Mouse (Mus musculus) heart, embryonic 12.5 days (tissue): ENCODE measurements around the gene Lrp2bp. TPM values are rescaled to one million over a fixed set of nuclear protein-coding genes. Genes with fewer than 3 reads are reported as not detected.

Experiments
- ATAC-seq: fragments of 200-750 bp; cut with Nextera tagmentation; 2 replicates; pipeline ENCODE4 v1.8.0; 2017; ENCODE audit warnings: moderate TSS enrichment, moderate library complexity; ENCODE audit not compliant: insufficient number of reproducible peaks, low FRiP score
- H3K27ac ChIP-seq: fragments of 300-500 bp; sonication (generic); 2 replicates; pipeline ENCODE4 v1.5.1; 2016; ENCODE audit warnings: mild to moderate bottlenecking, moderate library complexity; ENCODE audit not compliant: poor library complexity, severe bottlenecking
- H3K27me3 ChIP-seq: fragments of 300-500 bp; sonication (generic); replicated peaks from 2 replicates; pipeline ENCODE4 v1.6.1; 2016; ENCODE audit warnings: mild to moderate bottlenecking, moderate library complexity
- H3K36me3 ChIP-seq: fragments of 300-500 bp; sonication (generic); 2 replicates; pipeline ENCODE4 v1.6.1; 2016; ENCODE audit warnings: mild to moderate bottlenecking, moderate library complexity
- H3K4me1 ChIP-seq: fragments of 300-500 bp; sonication (generic); replicated peaks from 2 replicates; pipeline ENCODE4 v1.6.1; 2016; ENCODE audit warnings: mild to moderate bottlenecking
- H3K4me2 ChIP-seq: fragments of 300-500 bp; sonication (generic); 2 replicates; pipeline ENCODE4 v1.6.1; 2016; ENCODE audit warnings: mild to moderate bottlenecking, moderate library complexity
- H3K4me3 ChIP-seq: fragments of 300-500 bp; sonication (generic); 2 replicates; pipeline ENCODE4 v1.5.1; 2016; ENCODE audit warnings: mild to moderate bottlenecking
- H3K9ac ChIP-seq: fragments of 300-500 bp; sonication (generic); 2 replicates; pipeline ENCODE4 v1.6.1; 2016; ENCODE audit warnings: mild to moderate bottlenecking, moderate library complexity
- H3K9me3 ChIP-seq: fragments of 300-500 bp; sonication (generic); replicated peaks from 2 replicates; pipeline ENCODE4 v1.6.1; 2016; ENCODE audit warnings: mild to moderate bottlenecking, moderate library complexity
- WGBS: fragments of 180-500 bp; shearing (Covaris S2); methylation state at CpG from one replicate; pipeline ENCODE4 v1.1.7; 2016; 5-methylcytosine and 5-hydroxymethylcytosine counted together
- polyA plus RNA-seq: library from polyadenylated mRNA; unstranded; fragments of >200 nt; fragmentation: Nextera tagmentation; extraction: Ambion mirVana; gene quantifications from 2 replicates; pipeline ENCODE4 v1.2.1, GENCODE M21; 2016

Lrp2bp gene
- polyA plus RNA-seq, 1 experiment from 2014 or later, result 1.0 TPM

- H3K27me3 ChIP-seq, result no peaks in the 10 kb centered on the region
- WGBS, result 84% methylated on average over 3 of the region's 3 CpGs
- H3K9me3 ChIP-seq, result no peaks in the 10 kb centered on the region
- no peak overlapping the region for H3K4me3 ChIP-seq
- H3K27ac ChIP-seq, result no peak overlapping the region
- H3K9ac ChIP-seq, result no peak overlapping the region
- ATAC-seq, result no peak
- H3K4me2 ChIP-seq, result no peak overlapping the region
- H3K4me1 ChIP-seq, result peaks cover 7% of the 10 kb centered on the region
- H3K36me3 ChIP-seq, result peaks cover 33% of the 10 kb centered on the region
Measured at GRCm38 (mm10) chr8:45995576-45995975, 3.5 kb upstream of the Lrp2bp start.

- no peak overlapping the region for H3K9ac ChIP-seq
- WGBS, result 71% methylated on average over 2 of the region's 2 CpGs
- H3K4me3 ChIP-seq, result peak overlapping the region; percentile 18; the same call in 1 of the 2 replicates
Measured at GRCm38 (mm10) chr8:45998228-45998627, 875 bp upstream of the Lrp2bp start.

GRCm38 (mm10) chr8:45999784-46000705 lies 942 bp downstream of the Lrp2bp start:
- ATAC-seq, result peak; percentile 99
- Histone ChIP-seq H3K9me3 (no peaks in the 10 kb centered on the region), H3K4me2 (peak overlapping the region; percentile 82), H3K27ac (peak overlapping the region; percentile 99), H3K4me1 (peaks cover 10% of the 10 kb centered on the region), H3K4me3 (peak overlapping the region; percentile 56), H3K27me3 (no peaks in the 10 kb centered on the region), H3K9ac (peak overlapping the region; percentile 82), H3K36me3 (peaks cover 19% of the 10 kb centered on the region)
- WGBS, result 6% methylated on average over 55 of the region's 55 CpGs

More at GRCm38 (mm10) chr8:45998228-45998627, 875 bp upstream of the Lrp2bp start:
- no peak overlapping the region for H3K27ac ChIP-seq
- no peak for ATAC-seq
- H3K27me3 ChIP-seq, result no peaks in the 10 kb centered on the region
- H3K4me2 ChIP-seq, result peak overlapping the region; percentile 40
- H3K36me3 ChIP-seq, result peaks cover 25% of the 10 kb centered on the region
- peaks cover 7% of the 10 kb centered on the region for H3K4me1 ChIP-seq
- H3K9me3 ChIP-seq, result no peaks in the 10 kb centered on the region

- Histone ChIP-seq H3K9ac (no peak within 1 kb of the TSS), H3K27me3 (no peaks in the 10 kb centered on the region), H3K4me1 (peaks cover 16% of the 10 kb centered on the region), H3K36me3 (no peaks in the 10 kb centered on the region), H3K4me2 (peak within 1 kb of the TSS; percentile 30), H3K27ac (peak within 1 kb of the TSS; percentile 71), H3K4me3 (no peak within 1 kb of the TSS), H3K9me3 (no peaks in the 10 kb centered on the region)
- ATAC-seq, result no peak
- WGBS, result 27% methylated on average over 4 of the region's 4 CpGs
Measured at GRCm38 (mm10) chr8:46005596-46005995, 6.5 kb downstream of the Lrp2bp start, which contains the start of gene Ankrd37. Ankrd37 (minus strand) TSS chr8:46005707.

- H3K4me3 ChIP-seq, result no peak overlapping the region
- H3K27me3 ChIP-seq, result no peaks in the 10 kb centered on the region
- no peaks in the 10 kb centered on the region for H3K9me3 ChIP-seq
- ATAC-seq, result no peak
- no peaks in the 10 kb centered on the region for H3K36me3 ChIP-seq
- no peak overlapping the region for H3K9ac ChIP-seq
- H3K4me2 ChIP-seq, result no peak overlapping the region
- no peak overlapping the region for H3K27ac ChIP-seq
- 69% methylated on average over 3 of the region's 3 CpGs for WGBS
- peaks cover 25% of the 10 kb centered on the region for H3K4me1 ChIP-seq
Measured at GRCm38 (mm10) chr8:46007050-46007672, 8.1 kb downstream of the Lrp2bp start.

DNA sequence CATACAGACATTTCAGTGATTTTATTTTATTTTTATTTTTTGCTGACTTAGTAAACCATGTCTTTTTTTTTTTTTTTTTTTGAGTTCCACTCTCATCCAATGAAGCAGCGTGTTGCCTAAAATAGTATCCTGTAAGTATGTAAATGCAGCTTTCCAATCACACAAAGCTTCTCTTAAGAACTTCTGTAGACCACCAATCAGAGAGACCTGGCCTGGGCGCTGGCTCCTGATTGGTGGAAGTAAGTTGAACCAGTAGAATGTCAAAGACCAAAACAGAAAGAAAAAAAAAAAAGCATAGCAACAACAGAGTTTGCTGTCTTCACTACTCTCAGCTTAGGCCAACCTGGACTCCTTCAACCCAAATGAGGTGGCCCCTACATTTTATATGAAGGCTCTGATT lies 11.2 kb downstream of the Lrp2bp start:
- Histone ChIP-seq H3K4me3 (peak overlapping the region; percentile 29), H3K27ac (peak overlapping the region; percentile 53), H3K9ac (peak overlapping the region; percentile 61; the same call in 1 of the 2 replicates), H3K36me3 (no peaks in the 10 kb centered on the region), H3K27me3 (no peaks in the 10 kb centered on the region), H3K4me2 (peak overlapping the region; percentile 67), H3K4me1 (peaks cover 19% of the 10 kb centered on the region), H3K9me3 (no peaks in the 10 kb centered on the region)
- ATAC-seq, result 0 out of 2 replicates have a peak, but pooled peaks have one; percentile 29
- WGBS, result 57% methylated on average over 2 of the region's 2 CpGs

- WGBS, result 7% methylated on average over 17 of the region's 17 CpGs
- no peaks in the 10 kb centered on the region for H3K9me3 ChIP-seq
- H3K9ac ChIP-seq, result peak overlapping the region; percentile 61; the same call in 1 of the 2 replicates
- peak overlapping the region; percentile 67 for H3K4me2 ChIP-seq
- peak overlapping the region; percentile 53 for H3K27ac ChIP-seq
- peak overlapping the region; percentile 29 for H3K4me3 ChIP-seq
- ATAC-seq, result peak; percentile 42; the same call in 1 of the 2 replicates
- no peaks in the 10 kb centered on the region for H3K36me3 ChIP-seq
- H3K27me3 ChIP-seq, result no peaks in the 10 kb centered on the region
- H3K4me1 ChIP-seq, result peaks cover 12% of the 10 kb centered on the region
Measured at GRCm38 (mm10) chr8:46010746-46011680, 11.9 kb downstream of the Lrp2bp start.

GRCm38 (mm10) chr8:46022203-46022602 lies 23.1 kb downstream of the Lrp2bp start:
- Histone ChIP-seq H3K4me1 (peaks cover 13% of the 10 kb centered on the region; the same call in 1 of the 2 replicates), H3K4me3 (no peak overlapping the region), H3K36me3 (no peaks in the 10 kb centered on the region), H3K27ac (no peak overlapping the region), H3K9me3 (no peaks in the 10 kb centered on the region), H3K9ac (no peak overlapping the region), H3K27me3 (no peaks in the 10 kb centered on the region), H3K4me2 (no peak overlapping the region)
- ATAC-seq, result no peak
- 80% methylated on average over 9 of the region's 9 CpGs for WGBS

DNA sequence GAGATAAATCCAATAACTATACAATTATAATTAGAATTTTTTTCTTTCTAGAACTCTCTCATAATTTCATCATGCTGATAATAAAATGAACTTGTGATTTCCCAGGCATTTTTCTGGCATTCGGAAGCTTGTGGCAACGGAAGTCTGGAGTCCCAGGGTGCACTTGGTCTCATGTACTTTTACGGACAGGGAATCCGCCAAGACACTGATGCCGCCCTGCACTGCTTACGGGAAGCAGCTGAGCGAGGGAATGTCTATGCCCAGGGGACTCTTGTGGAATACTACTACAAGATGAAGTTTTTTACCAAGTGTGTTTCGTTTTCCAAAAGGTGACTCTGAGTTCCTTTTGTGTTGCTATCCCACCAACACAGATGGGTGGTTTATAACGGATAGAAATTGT lies 23.7 kb downstream of the Lrp2bp start:
- Histone ChIP-seq H3K27ac (no peak overlapping the region), H3K4me1 (peaks cover 13% of the 10 kb centered on the region; the same call in 1 of the 2 replicates), H3K4me3 (no peak overlapping the region), H3K9ac (no peak overlapping the region), H3K36me3 (no peaks in the 10 kb centered on the region), H3K9me3 (no peaks in the 10 kb centered on the region), H3K27me3 (no peaks in the 10 kb centered on the region), H3K4me2 (no peak overlapping the region)
- WGBS, result 87% methylated on average over 9 of the region's 9 CpGs
- ATAC-seq, result no peak

- H3K27me3 ChIP-seq, result no peaks in the 10 kb centered on the region
- H3K4me3 ChIP-seq, result no peak overlapping the region
- peaks cover under 1% of the 10 kb centered on the region; the same call in 1 of the 2 replicates for H3K36me3 ChIP-seq
- H3K27ac ChIP-seq, result no peak overlapping the region
- H3K9ac ChIP-seq, result no peak overlapping the region
- no peak overlapping the region for H3K4me2 ChIP-seq
- no peak for ATAC-seq
- no peaks in the 10 kb centered on the region for H3K9me3 ChIP-seq
- WGBS, result 43% methylated on average over 4 of the region's 4 CpGs
- H3K4me1 ChIP-seq, result peaks cover 13% of the 10 kb centered on the region; the same call in 1 of the 2 replicates
Measured at GRCm38 (mm10) chr8:46024392-46024791, 25.3 kb downstream of the Lrp2bp start.
